Mouse (Mus musculus): ENCODE results near the gene Cela3b. TPM values are rescaled to one million over a fixed set of nuclear protein-coding genes. Genes with fewer than 3 reads are reported as not detected.

Cela3b gene
- total and polyA plus RNA-seq, 3 experiments, result not detected

DNA sequence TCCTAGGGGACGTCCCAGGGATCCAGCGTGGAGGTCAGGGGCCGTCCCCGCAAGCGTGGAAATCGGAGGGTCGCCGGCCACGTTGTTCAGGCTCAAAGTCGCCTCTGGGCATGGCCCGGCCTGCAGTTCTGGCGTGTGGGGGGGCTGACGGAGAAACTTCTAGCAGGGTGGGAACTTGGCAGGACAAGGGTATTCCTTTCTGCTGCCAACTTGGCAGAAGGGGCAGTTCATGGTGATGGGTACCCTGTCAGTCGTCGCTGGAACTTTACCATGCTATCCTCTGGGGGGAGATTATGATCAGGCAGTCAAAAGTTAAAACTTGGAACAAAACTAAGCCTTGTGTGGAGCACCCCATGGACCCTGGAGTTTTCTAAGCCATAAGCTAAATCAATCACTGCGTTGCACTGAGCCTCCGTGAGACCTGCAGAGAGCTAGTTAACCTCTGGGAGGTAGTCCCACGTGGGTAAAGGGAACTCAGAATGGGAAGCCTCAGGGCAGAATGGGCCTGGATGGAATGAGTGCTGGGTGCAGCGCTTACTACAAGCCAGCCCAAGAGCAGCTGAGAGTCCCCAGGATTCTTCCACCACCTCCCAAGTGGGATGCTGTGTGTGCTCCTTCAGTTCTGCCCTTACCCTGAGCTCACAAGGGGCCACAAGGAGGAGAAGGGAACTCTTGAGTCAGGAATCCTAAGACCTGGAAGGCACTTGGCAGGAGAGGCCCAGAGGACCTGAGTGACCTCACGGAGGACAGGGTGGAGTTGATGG lies 38.9 kb upstream of the Cela3b start:
- Histone ChIP-seq H3K4me3 (replicated peaks in 1 of 3; ENCODE audit: low read depth in 2 of 3, low read length in 2 of 3, poor library complexity in 1 of 3) (peak overlapping the region; percentile 50 to 84 (median 72)), H3K27me3 (replicated peaks) (peaks cover 18% of the 10 kb centered on the region), H3K9ac (ENCODE audit: insufficient read depth, low read depth) (peak overlapping the region; percentile 51; the same call in 1 of the 2 replicates), H3K9me3 (replicated peaks; ENCODE audit: low read length) (no peaks in the 10 kb centered on the region), H3K27ac (ENCODE audit: insufficient read depth, low read depth) (no peak overlapping the region), H3K4me2 (ENCODE audit: insufficient read depth, low read depth, poor library complexity, severe bottlenecking) (peak overlapping the region; percentile 59), H3K79me2 (replicated peaks; ENCODE audit: control insufficient read depth, extremely low read depth, insufficient read depth, poor library complexity, severe bottlenecking) (no peaks in the 10 kb centered on the region), H3K4me1 (ENCODE audit: control insufficient read depth in 1 of 2, insufficient read depth in 2 of 2) (peaks cover 11 to 31% of the 10 kb centered on the region in 2 experiments), H3K36me3 (replicated peaks in 1 of 2; ENCODE audit: control insufficient read depth in 1 of 2, insufficient read depth in 1 of 2, low read length in 1 of 2) (peaks cover 0 to 7% of the 10 kb centered on the region in 2 experiments)
- in situ Hi-C loops (cut with MboI; ENCODE audit: low pct_ligation_motif_present, low pct_unique_long_range_greater_than_20kb, low sequenced_read_pairs) (loop anchor here (5.0 kb wide), 1 partner anchor 33 kb away; no protein-coding TSS in a partner anchor), dilution Hi-C loops (cut with MboI; ENCODE audit: extremely low pct_ligation_motif_present, extremely low pct_unique_long_range_greater_than_20kb, low sequenced_read_pairs) (no loop called here)
- no peak for DNase-seq (ENCODE audit: extremely low read depth)
- no peak for TF ChIP-seq UBTF (IDR thresholded peaks at IDR 0.05; ENCODE audit: low read depth, low read length)
- TF ChIP-seq IRF4 (IDR thresholded peaks at IDR 0.05; ENCODE audit: low read depth, low read length), result no peak
- no peak for TF ChIP-seq NRF1 (IDR thresholded peaks at IDR 0.05; ENCODE audit: low read depth, low read length)
- TF ChIP-seq POLR2AphosphoS2 (IDR thresholded peaks at IDR 0.05; ENCODE audit: low read depth, low read length), result no peak
- no peak for TF ChIP-seq EP300 (IDR thresholded peaks at IDR 0.05; ENCODE audit: low read length)
- TF ChIP-seq CHD2 (IDR thresholded peaks at IDR 0.05; ENCODE audit: low read length), result no peak
- no peak for TF ChIP-seq ETS1 (conservative IDR thresholded peaks at IDR 0.05; ENCODE audit: low read depth, low read length)
- TF ChIP-seq TBP (conservative IDR thresholded peaks at IDR 0.05; ENCODE audit: low read depth, low read length), result no peak

DNA sequence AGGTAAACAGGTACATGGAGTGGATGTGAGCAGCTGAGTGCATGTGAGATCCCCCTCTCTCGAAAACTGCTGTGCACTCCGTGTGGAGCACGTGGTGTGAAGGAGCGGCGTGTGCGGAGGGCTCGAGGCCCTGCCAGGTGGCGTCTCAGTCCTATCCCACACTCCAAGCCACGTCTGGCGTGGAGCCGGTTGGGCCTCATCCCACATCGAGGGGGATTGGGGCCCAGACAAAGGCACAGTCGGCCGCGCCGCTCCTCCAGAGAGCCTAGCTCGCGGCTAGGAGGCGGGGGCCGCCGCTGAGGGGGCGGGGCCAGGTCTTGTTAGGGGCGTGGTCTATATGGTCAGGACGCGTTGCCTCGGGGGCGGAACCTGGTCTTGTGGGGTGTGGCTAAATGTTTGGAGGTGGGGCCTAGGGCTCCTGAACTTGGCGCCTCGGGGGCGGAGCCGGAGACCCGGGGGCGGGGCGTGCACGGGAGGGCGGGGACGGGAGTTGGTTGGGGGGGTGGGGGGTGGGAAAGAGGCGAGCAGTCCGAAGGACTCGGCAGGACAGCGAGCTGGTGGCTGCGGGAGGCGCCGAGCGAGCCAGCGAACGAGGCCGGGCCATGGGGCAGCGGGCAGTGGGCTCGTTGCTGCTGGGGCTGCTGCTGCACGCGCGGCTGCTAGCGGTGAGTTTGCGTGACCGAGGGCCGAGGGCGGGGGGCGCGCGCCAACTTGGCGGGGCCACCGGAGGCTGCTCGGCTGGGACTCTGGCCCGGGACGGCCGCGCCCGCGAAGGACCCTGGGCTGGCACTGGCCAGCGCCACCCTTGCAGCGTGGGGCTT lies 38.1 kb upstream of the Cela3b start, which contains the start of gene Hspg2:
Gene Hspg2 (plus strand): TSS at position 510 of the 821 bp plus-strand sequence.
- peak; percentile 94 for DNase-seq (ENCODE audit: extremely low read depth)
- Histone ChIP-seq H3K4me2 (ENCODE audit: insufficient read depth, low read depth, poor library complexity, severe bottlenecking) (peak within 1 kb of the TSS; percentile 59), H3K9ac (ENCODE audit: insufficient read depth, low read depth) (peak within 1 kb of the TSS; percentile 51; the same call in 1 of the 2 replicates), H3K4me1 (ENCODE audit: control insufficient read depth in 1 of 2, insufficient read depth in 2 of 2) (peaks cover 11 to 31% of the 10 kb centered on the region in 2 experiments), H3K79me2 (replicated peaks; ENCODE audit: control insufficient read depth, extremely low read depth, insufficient read depth, poor library complexity, severe bottlenecking) (no peaks in the 10 kb centered on the region), H3K36me3 (replicated peaks in 1 of 2; ENCODE audit: control insufficient read depth in 1 of 2, insufficient read depth in 1 of 2, low read length in 1 of 2) (peaks cover 0 to 4% of the 10 kb centered on the region in 2 experiments), H3K27me3 (replicated peaks) (peaks cover 22% of the 10 kb centered on the region), H3K4me3 (replicated peaks in 1 of 3; ENCODE audit: low read depth in 2 of 3, low read length in 2 of 3, poor library complexity in 1 of 3) (peak within 1 kb of the TSS; percentile 50 to 84 (median 72)), H3K9me3 (replicated peaks; ENCODE audit: low read length) (no peaks in the 10 kb centered on the region), H3K27ac (ENCODE audit: insufficient read depth, low read depth) (no peak within 1 kb of the TSS)
- dilution Hi-C loops (cut with MboI; ENCODE audit: extremely low pct_ligation_motif_present, extremely low pct_unique_long_range_greater_than_20kb, low sequenced_read_pairs), result no loop called here
- TF ChIP-seq POLR2A (IDR thresholded peaks at IDR 0.05; ENCODE audit: low read depth, low read length), result peak; percentile 65; the same call in 1 of the 2 replicates
- peak; percentile 8; the same call in 1 of the 2 replicates for TF ChIP-seq USF1 (IDR thresholded peaks at IDR 0.05; ENCODE audit: low read depth, low read length)
- 0 out of 2 replicates have a peak, but pooled peaks have one; percentile 58 for TF ChIP-seq MXI1 (IDR thresholded peaks at IDR 0.05; ENCODE audit: low read depth, low read length)
- 0 out of 2 replicates have a peak, but pooled peaks have one; percentile 13 for TF ChIP-seq BHLHE40 (IDR thresholded peaks at IDR 0.05; ENCODE audit: low read depth, low read length)
- TF ChIP-seq CHD2 (IDR thresholded peaks at IDR 0.05; ENCODE audit: low read length), result no peak
- TF ChIP-seq E2F4 (IDR thresholded peaks at IDR 0.05; ENCODE audit: insufficient replicate concordance, low read depth, low read length), result no peak
- TF ChIP-seq JUN (IDR thresholded peaks at IDR 0.05; ENCODE audit: insufficient read depth, low read depth, low read length), result no peak
- TF ChIP-seq MAX (IDR thresholded peaks at IDR 0.05; ENCODE audit: low read length), result peak; percentile 91
- no peak for TF ChIP-seq GABPA (IDR thresholded peaks at IDR 0.05; ENCODE audit: insufficient replicate concordance, low read depth, low read length)
- TF ChIP-seq NELFE (IDR thresholded peaks at IDR 0.05; ENCODE audit: low read depth, low read length), result 0 out of 2 replicates have a peak, but pooled peaks have one; percentile 23
- in situ Hi-C loops (cut with MboI; ENCODE audit: low pct_ligation_motif_present, low pct_unique_long_range_greater_than_20kb, low sequenced_read_pairs), result loop anchor here (5.0 kb wide), 1 partner anchor 34 kb away; no protein-coding TSS in a partner anchor
